ENCODE assay signal across 14 mouse cellular contexts in the genomic region with DNA sequence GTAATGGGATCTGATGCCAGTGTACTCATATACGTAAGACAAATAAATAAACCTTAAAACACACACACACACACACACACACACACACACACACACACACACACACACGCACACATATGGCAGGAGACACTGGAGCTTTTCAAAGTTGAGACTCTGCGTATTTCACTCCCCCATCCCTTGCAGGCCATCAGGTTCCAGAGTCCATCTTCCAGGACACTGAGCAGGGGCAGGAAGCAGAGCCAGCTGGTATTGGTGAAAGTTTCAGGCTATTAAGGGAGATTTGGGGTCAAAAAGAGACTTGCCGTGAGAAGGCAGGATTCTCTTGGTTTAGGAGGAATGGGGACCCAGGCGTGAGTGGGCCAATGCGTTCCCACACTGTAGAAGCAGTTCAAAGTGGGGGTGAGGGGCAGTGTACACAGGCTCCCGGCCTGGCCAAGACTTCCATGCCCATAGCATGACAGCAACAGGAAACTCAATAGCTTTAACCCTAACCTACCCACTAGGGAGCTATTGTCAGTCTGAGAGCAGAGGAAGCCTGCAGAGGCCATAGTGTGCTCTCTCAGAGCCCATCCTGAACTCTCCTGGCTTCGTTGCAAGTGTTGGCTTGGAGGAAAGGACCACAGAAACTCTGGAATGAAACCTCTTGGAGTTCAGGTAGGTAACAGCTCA. TPM values are rescaled to one million over a fixed set of nuclear protein-coding genes. Genes with fewer than 3 reads are reported as not detected.
DNase-seq lines count a peak whose midpoint lies in the region; ATAC-seq lines count a peak whose summit lies in the region.
"Had no signal": no experiment of that assay in that cellular context is flagged by ENCODE, and none has a peak within 500 bp of the region (broad histone marks: within the 10 kb centered on the region; RNA-seq: fewer than 3 reads in every experiment).

No protein-coding gene starts in this region.

- 0 out of 2 replicates have a peak, but pooled peaks cover 4% of the 10 kb centered on the region for H3K36me3 ChIP-seq in forebrain, embryonic 10.5 days (replicated peaks)
- no peaks in the 10 kb centered on the region for H3K36me3 ChIP-seq in forebrain, embryonic 16.5 days (ENCODE audit: control insufficient read depth, insufficient read depth)
- H3K36me3 ChIP-seq in kidney, embryonic 14.5 days (ENCODE audit: control insufficient read depth, insufficient read depth, low read length), result no peaks in the 10 kb centered on the region; the same call in 1 of the 2 replicates
- no peaks in the 10 kb centered on the region for H3K36me3 ChIP-seq in midbrain, embryonic 13.5 days
- H3K36me3 ChIP-seq: embryonic facial prominence, embryonic 13.5 days; midbrain, embryonic 12.5 days; neural tube, embryonic 12.5 days had no signal

- H3K4me2 ChIP-seq in forebrain, embryonic 16.5 days (ENCODE audit: low read length), result no peak overlapping the region
- H3K4me2 ChIP-seq in kidney, embryonic 14.5 days (replicated peaks; ENCODE audit: low read depth, low read length), result no peak overlapping the region
- no peak overlapping the region for H3K4me2 ChIP-seq in midbrain, embryonic 13.5 days (replicated peaks)
- H3K4me2 ChIP-seq: midbrain, embryonic 12.5 days; neural tube, embryonic 12.5 days had no signal

- DNase-seq in forebrain, embryonic 10.5 days (ENCODE audit: extremely low spot score, low spot score), result no peak
- DNase-seq in kidney, adult 11 months, result peak; percentile 35
- DNase-seq in kidney, postnatal 10 days, result no peak
- peak; percentile 8 for DNase-seq in adipocyte (ENCODE audit: low spot score)
- DNase-seq in urinary bladder, postnatal 10 days (ENCODE audit: low spot score), result no peak
- DNase-seq: adrenal gland, postnatal 14 days; lung, adult 18-20 months; thymus, adult 2 months had no signal

- H3K4me3 ChIP-seq in forebrain, embryonic 10.5 days, result no peak overlapping the region
- H3K4me3 ChIP-seq in forebrain, embryonic 16.5 days (replicated peaks; ENCODE audit: low read length), result no peak overlapping the region
- H3K4me3 ChIP-seq in kidney, embryonic 14.5 days (ENCODE audit: low read length), result no peak overlapping the region
- H3K4me3 ChIP-seq in midbrain, embryonic 13.5 days (replicated peaks), result no peak overlapping the region
- H3K4me3 ChIP-seq: embryonic facial prominence, embryonic 13.5 days; midbrain, embryonic 12.5 days; neural tube, embryonic 12.5 days had no signal

- no peak overlapping the region for H3K9ac ChIP-seq in forebrain, embryonic 16.5 days (replicated peaks; ENCODE audit: low read depth, low read length)
- 0 out of 2 replicates have a peak overlapping the region, but pooled peaks have one; percentile 37 for H3K9ac ChIP-seq in kidney, embryonic 14.5 days (ENCODE audit: low read depth, low read length)
- H3K9ac ChIP-seq in midbrain, embryonic 13.5 days (replicated peaks), result no peak overlapping the region
- H3K9ac ChIP-seq: embryonic facial prominence, embryonic 13.5 days; midbrain, embryonic 12.5 days; neural tube, embryonic 12.5 days had no signal

- H3K27ac ChIP-seq in forebrain, embryonic 10.5 days, result peak overlapping the region; percentile 81
- no peak overlapping the region; the same call in 1 of the 2 replicates for H3K27ac ChIP-seq in forebrain, embryonic 16.5 days (ENCODE audit: low read length)
- H3K27ac ChIP-seq in kidney, embryonic 14.5 days (ENCODE audit: low read depth, low read length), result peak overlapping the region; percentile 83
- H3K27ac ChIP-seq in midbrain, embryonic 13.5 days, result no peak overlapping the region
- H3K27ac ChIP-seq: midbrain, embryonic 12.5 days; neural tube, embryonic 12.5 days had no signal

- WGBS in forebrain, embryonic 10.5 days, result 76% methylated on average over 8 of the region's 8 CpGs
- 47% methylated on average over 8 of the region's 8 CpGs for WGBS in forebrain, embryonic 16.5 days
- 33% methylated on average over 8 of the region's 8 CpGs for WGBS in kidney, embryonic 14.5 days
- 75% methylated on average over 8 of the region's 8 CpGs for WGBS in midbrain, embryonic 13.5 days

- ATAC-seq in forebrain, embryonic 16.5 days, result no peak
- peak; percentile 13; the same call in 1 of the 2 replicates for ATAC-seq in kidney, embryonic 14.5 days (ENCODE audit: low FRiP score, low TSS enrichment)
- no peak for ATAC-seq in midbrain, embryonic 13.5 days

- H3K27me3 ChIP-seq in forebrain, embryonic 10.5 days (ENCODE audit: poor library complexity, severe bottlenecking), result no peaks in the 10 kb centered on the region
- no peaks in the 10 kb centered on the region for H3K27me3 ChIP-seq in forebrain, embryonic 16.5 days (replicated peaks; ENCODE audit: control insufficient read depth, insufficient read depth, low read length)
- H3K27me3 ChIP-seq in kidney, embryonic 14.5 days (ENCODE audit: control insufficient read depth, insufficient read depth, low read length), result no peaks in the 10 kb centered on the region
- no peaks in the 10 kb centered on the region for H3K27me3 ChIP-seq in midbrain, embryonic 13.5 days
- H3K27me3 ChIP-seq: embryonic facial prominence, embryonic 13.5 days; midbrain, embryonic 12.5 days; neural tube, embryonic 12.5 days had no signal

- H3K9me3 ChIP-seq in forebrain, embryonic 10.5 days, result no peaks in the 10 kb centered on the region
- no peaks in the 10 kb centered on the region for H3K9me3 ChIP-seq in forebrain, embryonic 16.5 days (ENCODE audit: control insufficient read depth, low read length)
- no peaks in the 10 kb centered on the region for H3K9me3 ChIP-seq in kidney, embryonic 14.5 days (ENCODE audit: control insufficient read depth, low read length)
- H3K9me3 ChIP-seq in midbrain, embryonic 13.5 days, result no peaks in the 10 kb centered on the region
- H3K9me3 ChIP-seq: embryonic facial prominence, embryonic 13.5 days; midbrain, embryonic 12.5 days; neural tube, embryonic 12.5 days had no signal

- peaks cover 62% of the 10 kb centered on the region for H3K4me1 ChIP-seq in forebrain, embryonic 10.5 days
- peaks cover 85% of the 10 kb centered on the region for H3K4me1 ChIP-seq in forebrain, embryonic 16.5 days (replicated peaks; ENCODE audit: control insufficient read depth, insufficient read depth, low read length)
- H3K4me1 ChIP-seq in kidney, embryonic 14.5 days (ENCODE audit: control insufficient read depth, insufficient read depth, low read length), result peaks cover 52% of the 10 kb centered on the region
- H3K4me1 ChIP-seq in midbrain, embryonic 13.5 days (replicated peaks), result peaks cover 66% of the 10 kb centered on the region

RNA-seq across cellular contexts. Expression of a gene that starts 44.0 kb away (rescaled TPM):
- polyA plus RNA-seq in forebrain, embryonic 10.5 days (2016; fragmentation: Nextera tagmentation; extraction: Ambion mirVana), result 25.3 and 28.4 TPM in 2 replicates
- 48.6 and 62.6 TPM in 2 replicates for polyA plus RNA-seq in forebrain, embryonic 16.5 days (2015; fragmentation: Nextera tagmentation; extraction: Ambion mirVana)
- polyA plus RNA-seq in kidney, embryonic 14.5 days (2014; fragmentation: Nextera tagmentation; extraction: Ambion mirVana), result 12.1 and 23.7 TPM in 2 replicates
- 38.0 and 38.1 TPM in 2 replicates for polyA plus RNA-seq in midbrain, embryonic 13.5 days (2015; fragmentation: Nextera tagmentation; extraction: Ambion mirVana)

Comparison
In these comparisons a context has a peak if more than half of its experiments do, and no peak if none do; other contexts are left out.
1. DNase-seq: peak in kidney, adult 11 months (single experiment) and adipocyte (single experiment); none in forebrain, embryonic 10.5 days (single experiment), kidney, postnatal 10 days (single experiment) and urinary bladder, postnatal 10 days (single experiment).
2. H3K27ac ChIP-seq: peak in forebrain, embryonic 10.5 days (single experiment) and kidney, embryonic 14.5 days (single experiment); none in forebrain, embryonic 16.5 days (single experiment) and midbrain, embryonic 13.5 days (single experiment).